Mouse (Mus musculus) liver (tissue): ENCODE data around the gene Ift80.
"Not testable (repeated sequence)": the region's sequence is repeated elsewhere in the genome, so short reads cannot be mapped to it uniquely, and the experiment has no call there.

ENCODE experiments used
- DNase-seq: peaks from one replicate; pipeline ENCODE4 v3.0.0-alpha.2; 2020; ENCODE audit warnings: mixed read lengths

Gene Ift80

GRCm38 (mm10) chr3:69004437-69005337, at the start of gene Ift80, which contains the start of gene Smc4:
Ift80 (minus strand) TSS chr3:69004570.
Smc4 (plus strand) TSS chr3:69004738.
- peak; percentile 99 for DNase-seq

- DNase-seq: no peak
Measured at GRCm38 (mm10) chr3:69051894-69052293, 47.5 kb upstream of the Ift80 start.

GRCm38 (mm10) chr3:69049011-69049410, 44.6 kb upstream of the Ift80 start:
- DNase-seq: no peak

GRCm38 (mm10) chr3:69047684-69048083, 43.3 kb upstream of the Ift80 start:
- DNase-seq: no peak

- peak; percentile 68 for DNase-seq
Measured at GRCm38 (mm10) chr3:69046509-69046908, 42.1 kb upstream of the Ift80 start.

- DNase-seq: peak; percentile 39
Measured at GRCm38 (mm10) chr3:69045750-69046149, 41.4 kb upstream of the Ift80 start.

- DNase-seq: no peak
Measured at GRCm38 (mm10) chr3:69045400-69045703, 41.0 kb upstream of the Ift80 start.

- peak; percentile 95 for DNase-seq
Measured at GRCm38 (mm10) chr3:69044645-69045399, 40.5 kb upstream of the Ift80 start, which contains the start of gene Trim59. Trim59 (minus strand) TSS chr3:69044755.

- no peak for DNase-seq
Measured at GRCm38 (mm10) chr3:69044167-69044591, 39.8 kb upstream of the Ift80 start.

- no peak for DNase-seq
Measured at GRCm38 (mm10) chr3:69041298-69041697, 36.9 kb upstream of the Ift80 start.

- no peak for DNase-seq
Measured at GRCm38 (mm10) chr3:69040105-69040504, 35.7 kb upstream of the Ift80 start.

- DNase-seq: no peak
Measured at GRCm38 (mm10) chr3:69026133-69026783, 21.9 kb upstream of the Ift80 start.

- DNase-seq: no peak
Measured at GRCm38 (mm10) chr3:69020764-69021163, 16.4 kb upstream of the Ift80 start.

- no peak for DNase-seq
Measured at GRCm38 (mm10) chr3:69020285-69020684, 15.9 kb upstream of the Ift80 start.

GRCm38 (mm10) chr3:69018635-69019034, 14.3 kb upstream of the Ift80 start:
- DNase-seq: not testable (repeated sequence)

GRCm38 (mm10) chr3:69017181-69017580, 12.8 kb upstream of the Ift80 start:
- DNase-seq: no peak

- no peak for DNase-seq
Measured at GRCm38 (mm10) chr3:69008873-69009272, 4.5 kb upstream of the Ift80 start.

GRCm38 (mm10) chr3:69006246-69006760, 1.9 kb upstream of the Ift80 start:
- peak; percentile 10 for DNase-seq

- DNase-seq: peak; percentile 82
Measured at GRCm38 (mm10) chr3:69005338-69006245, 1.2 kb upstream of the Ift80 start.

GRCm38 (mm10) chr3:69004055-69004436, 324 bp downstream of the Ift80 start:
- peak; percentile 6 for DNase-seq

GRCm38 (mm10) chr3:69002781-69003180, 1.6 kb downstream of the Ift80 start:
- no peak for DNase-seq

GRCm38 (mm10) chr3:68986550-68986949, 17.8 kb downstream of the Ift80 start:
- no peak for DNase-seq
